Comparison of ENCODE assay signal across 10 mouse cellular contexts in the genomic region with DNA sequence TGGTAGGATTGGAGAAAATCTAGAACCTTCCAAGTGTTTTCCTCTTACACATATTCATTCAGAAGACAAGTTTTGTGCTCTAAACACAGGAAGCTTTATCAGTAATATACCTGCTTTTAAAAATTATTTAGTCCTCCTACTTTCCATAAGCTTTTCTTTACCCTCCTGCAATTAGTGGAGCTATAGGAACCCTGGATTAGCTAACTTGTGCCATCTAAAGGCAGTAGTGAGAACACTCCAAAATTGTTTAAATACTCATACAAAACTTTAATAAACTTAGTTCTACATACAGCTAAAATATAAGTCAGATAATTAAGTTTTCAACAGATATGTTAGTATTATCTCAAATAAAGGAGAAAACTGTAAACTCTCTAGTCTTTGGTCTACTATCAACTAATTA.
A peak's percentile ranks its signal among the peaks of the same experiment; 100 is the strongest.
DNase-seq lines count a peak whose midpoint lies in the region; ATAC-seq and TF ChIP-seq lines count a peak whose summit lies in the region.
"Had no signal": no experiment of that assay in that cellular context is flagged by ENCODE, and none has a peak within 500 bp of the region (broad histone marks: within the 10 kb centered on the region; RNA-seq: fewer than 3 reads in every experiment).

No protein-coding gene starts in this region.

- no peaks in the 10 kb centered on the region for H3K36me3 ChIP-seq in heart, postnatal 0 days (replicated peaks; ENCODE audit: control insufficient read depth, insufficient read depth, low read length)
- H3K36me3 ChIP-seq in liver, postnatal 0 days (replicated peaks; ENCODE audit: insufficient read depth, low read length): no peaks in the 10 kb centered on the region
- H3K36me3 ChIP-seq in liver, embryonic 12.5 days: no peaks in the 10 kb centered on the region
- H3K36me3 ChIP-seq in MEL (ENCODE audit: control insufficient read depth in 1 of 2, insufficient read depth in 2 of 2, low read length in 2 of 2): no peaks in the 10 kb centered on the region

- H3K9me3 ChIP-seq in heart, postnatal 0 days (replicated peaks; ENCODE audit: control insufficient read depth, low read length): no peaks in the 10 kb centered on the region
- H3K9me3 ChIP-seq in liver, postnatal 0 days (ENCODE audit: low read length): no peaks in the 10 kb centered on the region
- no peaks in the 10 kb centered on the region for H3K9me3 ChIP-seq in liver, embryonic 12.5 days (replicated peaks)
- H3K9me3 ChIP-seq in MEL (replicated peaks; ENCODE audit: insufficient read depth, low read length): no peaks in the 10 kb centered on the region

- H3K27ac ChIP-seq in heart, postnatal 0 days (ENCODE audit: low read depth): no peak overlapping the region
- no peak overlapping the region for H3K27ac ChIP-seq in liver, postnatal 0 days (ENCODE audit: low read depth)
- no peak overlapping the region for H3K27ac ChIP-seq in liver, embryonic 12.5 days
- no peak overlapping the region for H3K27ac ChIP-seq in MEL (ENCODE audit: control insufficient read depth, low read depth, low read length)

- H3K4me2 ChIP-seq in heart, postnatal 0 days (ENCODE audit: low read depth, low read length): no peak overlapping the region
- no peak overlapping the region for H3K4me2 ChIP-seq in liver, postnatal 0 days (ENCODE audit: low read depth, low read length)
- no peak overlapping the region for H3K4me2 ChIP-seq in liver, embryonic 12.5 days

- no peak for ATAC-seq in heart, postnatal 0 days (ENCODE audit: insufficient read depth, low read depth)
- ATAC-seq in liver, postnatal 0 days: no peak
- no peak for ATAC-seq in liver, embryonic 12.5 days

- no peak for TF ChIP-seq EP300 in heart, postnatal 0 days (IDR thresholded peaks at IDR 0.05; ENCODE audit: low read depth)
- TF ChIP-seq EP300 in liver, postnatal 0 days (IDR thresholded peaks at IDR 0.05; ENCODE audit: low read depth): no peak
- TF ChIP-seq EP300 in MEL (IDR thresholded peaks at IDR 0.05; ENCODE audit: low read depth in 1 of 2, low read length in 2 of 2): no peak

- no peak overlapping the region for H3K4me3 ChIP-seq in heart, postnatal 0 days (ENCODE audit: low read depth, low read length)
- H3K4me3 ChIP-seq in liver, postnatal 0 days (ENCODE audit: low read depth, low read length): no peak overlapping the region
- no peak overlapping the region for H3K4me3 ChIP-seq in liver, embryonic 12.5 days
- H3K4me3 ChIP-seq in MEL (ENCODE audit: control insufficient read depth in 1 of 2, insufficient read depth in 1 of 2, low read depth in 2 of 2, low read length in 2 of 2): no peak overlapping the region
- H3K4me3 ChIP-seq: myocyte had no signal

- H3K79me2 ChIP-seq in MEL (ENCODE audit: control insufficient read depth, insufficient read depth, low read length, poor library complexity): no peaks in the 10 kb centered on the region

- no peak overlapping the region for H3K9ac ChIP-seq in heart, postnatal 0 days (replicated peaks; ENCODE audit: low read depth, low read length)
- H3K9ac ChIP-seq in liver, postnatal 0 days (replicated peaks): no peak overlapping the region
- no peak overlapping the region for H3K9ac ChIP-seq in liver, embryonic 12.5 days
- H3K9ac ChIP-seq in MEL (ENCODE audit: control insufficient read depth, low read depth, low read length, poor library complexity, severe bottlenecking): no peak overlapping the region

- no peaks in the 10 kb centered on the region for H3K27me3 ChIP-seq in heart, postnatal 0 days (ENCODE audit: control insufficient read depth, insufficient read depth, low read length)
- no peaks in the 10 kb centered on the region for H3K27me3 ChIP-seq in liver, postnatal 0 days (ENCODE audit: insufficient read depth, low read length)
- no peaks in the 10 kb centered on the region for H3K27me3 ChIP-seq in liver, embryonic 12.5 days (replicated peaks)
- H3K27me3 ChIP-seq in MEL (ENCODE audit: control insufficient read depth in 1 of 2, insufficient read depth in 2 of 2, low read length in 2 of 2): no peaks in the 10 kb centered on the region

- TF ChIP-seq POLR2A in MEL (IDR thresholded peaks at IDR 0.05; ENCODE audit: control insufficient read depth in 1 of 2, insufficient read depth in 1 of 2, low read depth in 1 of 2, low read length in 2 of 2, poor library complexity in 1 of 2): no peak

- peak; percentile 41 for TF ChIP-seq RAD21 in MEL (IDR thresholded peaks at IDR 0.05; ENCODE audit: low read depth, low read length)

- DNase-seq in heart, postnatal 0 days (ENCODE audit: low spot score): no peak
- DNase-seq in heart, adult 8-10 months (ENCODE audit: low spot score): no peak
- DNase-seq in liver, postnatal 0 days: no peak
- DNase-seq in MEL (ENCODE audit: low read depth, low spot score): no peak
- DNase-seq in embryo, embryonic 11.5 days (ENCODE audit: low read depth, low spot score): peak; percentile 1
- DNase-seq in urinary bladder, adult 18-20 months (ENCODE audit: low spot score in 2 of 2): no peak
- DNase-seq in gastrocnemius, adult 18-20 months (ENCODE audit: low spot score): no peak
- DNase-seq: heart, postnatal 10 days had no signal

- peak; percentile 43 for TF ChIP-seq CTCF in heart, postnatal 0 days (IDR thresholded peaks at IDR 0.05; ENCODE audit: low read depth)
- TF ChIP-seq CTCF in liver, postnatal 0 days (IDR thresholded peaks at IDR 0.05; ENCODE audit: low read depth): peak; percentile 25; the same call in 1 of the 2 replicates
- peak in 1 of 3 experiments; percentile 27; a peak in 1 of 6 replicates for TF ChIP-seq CTCF in MEL (IDR thresholded peaks at IDR 0.05 in 2 of 3, conservative IDR thresholded peaks at IDR 0.05 in 1 of 3; ENCODE audit: control insufficient read depth in 1 of 3, insufficient read depth in 1 of 3, low read depth in 2 of 3, low read length in 3 of 3, poor library complexity in 1 of 3, severe bottlenecking in 1 of 3)

- H3K4me1 ChIP-seq in heart, postnatal 0 days (ENCODE audit: control insufficient read depth, insufficient read depth): no peaks in the 10 kb centered on the region
- no peaks in the 10 kb centered on the region for H3K4me1 ChIP-seq in liver, postnatal 0 days (ENCODE audit: insufficient read depth)
- H3K4me1 ChIP-seq in liver, embryonic 12.5 days: no peaks in the 10 kb centered on the region
- H3K4me1 ChIP-seq in MEL (ENCODE audit: control insufficient read depth in 1 of 2, insufficient read depth in 2 of 2, low read length in 2 of 2): no peaks in the 10 kb centered on the region

TF ChIP-seq in MEL, 35 proteins besides CTCF, POLR2A, EP300 and RAD21:
- TF ChIP-seq MAX (IDR thresholded peaks at IDR 0.05; ENCODE audit: low read length) (no peak), POLR2AphosphoS2 (IDR thresholded peaks at IDR 0.05; ENCODE audit: low read length) (no peak), SMC3 (IDR thresholded peaks at IDR 0.05; ENCODE audit: low read depth, low read length) (no peak; the same call in 1 of the 2 replicates)
